Mouse (Mus musculus) heart, adult 2 months (tissue): ENCODE results near the gene Olfr619. TPM values are rescaled to one million over a fixed set of nuclear protein-coding genes. Genes with fewer than 3 reads are reported as not detected.

Source experiments
- DNase-seq, 2 experiments: peaks; one replicate each; pipeline ENCODE4 v3.0.0; 2021
- H3K27ac ChIP-seq: fragments of 200-600 bp; 2 replicates; pipeline ENCODE4 v1.8.1; 2022
- H3K27me3 ChIP-seq: fragments of 200-500 bp; 2 replicates; pipeline ENCODE4 v1.6.1; 2012; ENCODE audit warnings: mild to moderate bottlenecking, low read length, inconsistent platforms, mixed read lengths; ENCODE audit not compliant: control insufficient read depth, insufficient read depth
- H3K36me3 ChIP-seq: fragments of 200-500 bp; 2 replicates; pipeline ENCODE4 v1.6.1; 2012; ENCODE audit warnings: low read length, inconsistent platforms; ENCODE audit not compliant: control insufficient read depth, insufficient read depth
- H3K4me1 ChIP-seq: fragments of 200-500 bp; 2 replicates; pipeline ENCODE4 v1.6.1; 2011; ENCODE audit warnings: low read length; ENCODE audit not compliant: control insufficient read depth, insufficient read depth
- H3K4me3 ChIP-seq: fragments of 200-600 bp; 2 replicates; pipeline ENCODE4 v1.8.1; 2022
- H3K79me2 ChIP-seq: fragments of 200-500 bp; replicated peaks from 2 replicates; pipeline ENCODE4 v1.6.1; 2012; ENCODE audit warnings: mild to moderate bottlenecking, inconsistent platforms, low read length, moderate library complexity, mixed read lengths; ENCODE audit not compliant: control insufficient read depth, insufficient read depth
- H3K9ac ChIP-seq: fragments of 200-500 bp; 2 replicates; pipeline ENCODE4 v1.6.1; 2012; ENCODE audit warnings: low read depth, mild to moderate bottlenecking, control low read depth, inconsistent platforms, low read length, mixed read lengths
- CTCF ChIP-seq: fragments of 200-600 bp; IDR thresholded peaks from 2 replicates; pipeline ENCODE4 v1.8.1; 2022; ENCODE audit warnings: antibody characterized with exemption, mild to moderate bottlenecking, moderate library complexity
- EP300 ChIP-seq: fragments of 200-500 bp; IDR thresholded peaks from 2 replicates; pipeline ENCODE4 v1.6.1; 2011; ENCODE audit warnings: low read depth, low read length, control low read depth; ENCODE audit not compliant: insufficient read depth
- POLR2A ChIP-seq: fragments of 200-500 bp; IDR thresholded peaks from 2 replicates; pipeline ENCODE4 v1.6.1; 2011; ENCODE audit warnings: mild to moderate bottlenecking, low read depth, low read length, control low read depth; ENCODE audit not compliant: insufficient read depth
- WGBS: fragments of 180-500 bp; shearing (Covaris S2); methylation state at CpG from one replicate; pipeline ENCODE4 v1.1.7; 2018; 5-methylcytosine and 5-hydroxymethylcytosine counted together
- intact Hi-C: fragments of 180-260 bp; cut with DNase I; formaldehyde crosslinking; loops from one replicate; pipeline ENCODE4 v1.15.1; 2025
- microRNA-seq, 2 experiments: library from miRNA; unstranded; fragments of <30 nt; microRNA quantifications; one replicate each; pipeline ENCODE4 v1.2.0; 2021
- polyA plus RNA-seq: library from polyadenylated mRNA; depleted of rRNA; stranded (reverse); fragments of >200 nt; gene quantifications from 2 replicates; pipeline ENCODE4 v1.2.3, GENCODE M21; 2012; rRNA removed
- total RNA-seq, 2 experiments: library from RNA; stranded (reverse); gene quantifications; 2 replicates each; pipeline ENCODE4 v1.2.3; 2021

Gene Olfr619
- total and polyA plus RNA-seq, 3 experiments = not detected

DNA sequence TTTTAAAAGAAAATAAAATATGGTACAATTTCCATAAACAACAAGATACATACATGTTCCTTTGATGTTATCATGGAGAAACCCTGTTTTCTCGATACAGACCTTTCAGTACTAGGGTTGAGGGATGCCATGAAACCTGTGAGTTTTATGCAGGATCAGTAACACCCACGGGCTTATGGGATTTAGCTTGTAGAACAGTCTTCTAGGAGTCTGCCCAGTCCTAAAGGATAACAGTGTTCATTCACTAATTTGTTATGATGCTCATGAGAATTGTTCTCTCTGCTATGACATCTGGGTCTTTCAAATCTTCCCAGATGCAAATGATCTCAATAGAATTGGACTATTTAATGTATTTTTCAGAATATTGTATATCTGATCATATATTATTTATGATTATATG is 12.1 kb downstream of the Olfr619 start, which contains the start of gene Olfr620:
TSS of gene Olfr620 (minus strand) at position 101 of the 400 bp plus-strand sequence.
- no peak for DNase-seq
- no peak within 1 kb of the TSS for H3K27ac ChIP-seq
- no peaks in the 10 kb centered on the region for H3K36me3 ChIP-seq
- no peak for TF ChIP-seq POLR2A
- TF ChIP-seq CTCF = no peak
- no peak for TF ChIP-seq EP300
- no peaks in the 10 kb centered on the region for H3K4me1 ChIP-seq
- no peak within 1 kb of the TSS for H3K9ac ChIP-seq
- WGBS = 54% methylated on average over 2 of the region's 2 CpGs
- no peaks in the 10 kb centered on the region for H3K79me2 ChIP-seq
- intact Hi-C loops = no loop called here
- no peaks in the 10 kb centered on the region for H3K27me3 ChIP-seq
- no peak within 1 kb of the TSS for H3K4me3 ChIP-seq

DNA sequence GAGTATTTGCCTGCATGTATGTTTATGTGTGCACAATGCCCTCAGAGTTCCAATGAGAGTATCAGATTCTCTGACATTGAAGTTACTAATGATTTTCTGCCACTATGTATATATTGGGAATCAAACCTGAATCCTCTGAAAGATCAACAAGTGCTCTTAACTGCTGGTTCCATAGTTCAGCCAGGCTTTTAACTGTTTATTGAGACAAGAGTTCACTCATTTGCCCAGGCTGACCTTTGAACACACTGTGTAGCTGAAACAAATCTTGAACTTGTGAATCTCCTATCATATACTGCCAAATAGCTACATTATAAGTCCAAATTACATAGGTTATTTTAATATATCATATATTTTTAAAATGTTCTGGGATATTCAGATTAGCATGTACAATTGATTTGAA is 36.4 kb downstream of the Olfr619 start:
- Histone ChIP-seq H3K27ac (no peak overlapping the region), H3K27me3 (no peaks in the 10 kb centered on the region), H3K4me3 (no peak overlapping the region), H3K36me3 (no peaks in the 10 kb centered on the region), H3K9ac (no peak overlapping the region), H3K4me1 (no peaks in the 10 kb centered on the region), H3K79me2 (no peaks in the 10 kb centered on the region)
- DNase-seq = no peak
- intact Hi-C loops = no loop called here
- TF ChIP-seq POLR2A (no peak), EP300 (no peak), CTCF (no peak)

DNA sequence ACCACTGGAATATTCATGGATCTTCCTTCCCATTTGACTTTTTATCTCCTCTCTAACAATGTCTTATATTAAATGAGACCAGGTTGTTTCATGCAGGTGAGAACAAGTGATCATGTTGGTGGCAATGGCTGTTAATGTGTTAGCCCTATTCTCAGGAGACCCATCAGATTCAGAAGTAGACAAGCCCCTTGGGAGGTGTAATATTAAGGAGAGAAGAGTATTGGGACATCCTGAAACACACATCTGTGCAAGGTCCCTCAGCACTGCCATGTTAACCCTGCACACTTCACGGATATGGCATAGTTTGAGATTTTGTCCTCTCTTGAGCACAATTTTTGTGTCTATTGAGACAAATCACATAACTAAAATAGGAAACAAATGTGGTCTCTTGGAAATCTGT is 42.2 kb downstream of the Olfr619 start, which contains the start of gene Olfr622:
TSS of gene Olfr622 (minus strand) at position 101 of the 400 bp plus-strand sequence.
- no peak for DNase-seq
- no peak within 1 kb of the TSS for H3K9ac ChIP-seq
- no peaks in the 10 kb centered on the region for H3K79me2 ChIP-seq
- no peaks in the 10 kb centered on the region for H3K27me3 ChIP-seq
- intact Hi-C loops = no loop called here
- no peaks in the 10 kb centered on the region for H3K36me3 ChIP-seq
- H3K4me1 ChIP-seq = no peaks in the 10 kb centered on the region
- no peak within 1 kb of the TSS for H3K27ac ChIP-seq
- 67% methylated on average over 1 of the region's 1 CpGs for WGBS
- H3K4me3 ChIP-seq = no peak within 1 kb of the TSS
- TF ChIP-seq POLR2A = no peak
- no peak for TF ChIP-seq CTCF
- no peak for TF ChIP-seq EP300

DNA sequence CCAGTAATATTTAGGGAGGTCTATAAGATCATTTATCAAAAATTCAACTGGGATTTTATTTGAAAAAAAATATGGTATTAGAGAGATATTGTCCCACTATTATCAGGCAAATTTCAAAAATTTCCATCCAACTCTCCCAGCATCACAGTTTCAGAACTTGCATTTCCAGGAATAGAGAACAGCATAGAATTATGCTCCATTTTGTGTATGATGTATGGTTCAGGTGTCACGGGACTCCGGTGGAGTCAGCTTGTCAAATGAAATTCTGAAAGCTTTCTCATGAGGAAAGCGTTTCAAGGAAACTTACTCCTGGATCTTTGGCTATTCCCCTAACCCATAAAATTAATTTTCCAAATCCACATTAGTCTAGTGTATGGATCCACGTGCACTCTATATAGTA is 43.7 kb downstream of the Olfr619 start:
- Histone ChIP-seq H3K4me3 (no peak overlapping the region), H3K4me1 (no peaks in the 10 kb centered on the region), H3K36me3 (no peaks in the 10 kb centered on the region), H3K79me2 (no peaks in the 10 kb centered on the region), H3K27me3 (no peaks in the 10 kb centered on the region), H3K9ac (no peak overlapping the region), H3K27ac (no peak overlapping the region)
- no peak for DNase-seq
- TF ChIP-seq POLR2A (no peak), EP300 (no peak), CTCF (no peak)
- intact Hi-C loops = no loop called here
- 82% methylated on average over 4 of the region's 4 CpGs for WGBS

Small RNAs within 50 kb of the gene (microRNA-seq; reads per million reads assigned to microRNA genes)
- gene Gm26506 = 0 reads per million in 2 experiments

Other genes starting within 250 kb of the Olfr619 start
Only the 30 nearest of the 32 such genes appear.
- gene Olfr601, start 237.9 kb upstream of the Olfr619 start, total RNA-seq = not detected
- not detected in 2 replicates for gene Olfr601, start 237.9 kb upstream of the Olfr619 start, polyA plus RNA-seq
- gene Olfr603, start 214.4 kb upstream of the Olfr619 start, total RNA-seq = not detected
- not detected in 2 replicates for gene Olfr603, start 214.4 kb upstream of the Olfr619 start, polyA plus RNA-seq
- gene Usp17lc, start 185.5 kb upstream of the Olfr619 start, total RNA-seq = not detected
- gene Usp17lc, start 185.5 kb upstream of the Olfr619 start, polyA plus RNA-seq = not detected in 2 replicates
- gene Olfr605, start 155.1 kb upstream of the Olfr619 start, total RNA-seq = not detected
- not detected in 2 replicates for gene Olfr605, start 155.1 kb upstream of the Olfr619 start, polyA plus RNA-seq
- not detected for gene Olfr606, start 151.5 kb upstream of the Olfr619 start, total RNA-seq
- gene Olfr606, start 151.5 kb upstream of the Olfr619 start, polyA plus RNA-seq = not detected in 2 replicates
- gene Olfr607, start 136.4 kb upstream of the Olfr619 start, total RNA-seq = not detected
- gene Olfr607, start 136.4 kb upstream of the Olfr619 start, polyA plus RNA-seq = not detected in 2 replicates
- not detected for gene Olfr608, start 130.7 kb upstream of the Olfr619 start, total RNA-seq
- not detected in 2 replicates for gene Olfr608, start 130.7 kb upstream of the Olfr619 start, polyA plus RNA-seq
- gene Olfr609, start 102.5 kb upstream of the Olfr619 start, total RNA-seq = not detected
- not detected in 2 replicates for gene Olfr609, start 102.5 kb upstream of the Olfr619 start, polyA plus RNA-seq
- gene Olfr610, start 88.5 kb upstream of the Olfr619 start, total RNA-seq = not detected
- gene Olfr610, start 88.5 kb upstream of the Olfr619 start, polyA plus RNA-seq = not detected in 2 replicates
- gene Olfr611, start 79.7 kb upstream of the Olfr619 start, total RNA-seq = not detected
- gene Olfr611, start 79.7 kb upstream of the Olfr619 start, polyA plus RNA-seq = not detected in 2 replicates
- gene Olfr612, start 57.9 kb upstream of the Olfr619 start, total RNA-seq = not detected
- gene Olfr612, start 57.9 kb upstream of the Olfr619 start, polyA plus RNA-seq = not detected in 2 replicates
- gene Olfr613, start 52.5 kb upstream of the Olfr619 start, total RNA-seq = not detected
- gene Olfr613, start 52.5 kb upstream of the Olfr619 start, polyA plus RNA-seq = not detected in 2 replicates
- gene Olfr615, start 44.5 kb upstream of the Olfr619 start, total RNA-seq = not detected
- gene Olfr615, start 44.5 kb upstream of the Olfr619 start, polyA plus RNA-seq = not detected in 2 replicates
- not detected for gene Olfr616, start 31.4 kb upstream of the Olfr619 start, total RNA-seq
- gene Olfr616, start 31.4 kb upstream of the Olfr619 start, polyA plus RNA-seq = not detected in 2 replicates
- not detected for gene Olfr617, start 27.5 kb upstream of the Olfr619 start, total RNA-seq
- gene Olfr617, start 27.5 kb upstream of the Olfr619 start, polyA plus RNA-seq = not detected in 2 replicates
- gene Olfr618, start 10.5 kb upstream of the Olfr619 start, total RNA-seq = not detected
- gene Olfr618, start 10.5 kb upstream of the Olfr619 start, polyA plus RNA-seq = not detected in 2 replicates
- not detected for gene Olfr620, start 12.0 kb downstream of the Olfr619 start, total RNA-seq
- not detected in 2 replicates for gene Olfr620, start 12.0 kb downstream of the Olfr619 start, polyA plus RNA-seq
- gene Olfr622, start 42.1 kb downstream of the Olfr619 start, total RNA-seq = not detected
- gene Olfr622, start 42.1 kb downstream of the Olfr619 start, polyA plus RNA-seq = not detected in 2 replicates
- gene Olfr623, start 63.1 kb downstream of the Olfr619 start, total RNA-seq = not detected
- gene Olfr623, start 63.1 kb downstream of the Olfr619 start, polyA plus RNA-seq = not detected in 2 replicates
- not detected for gene Olfr624, start 70.6 kb downstream of the Olfr619 start, total RNA-seq
- gene Olfr624, start 70.6 kb downstream of the Olfr619 start, polyA plus RNA-seq = 0.03 TPM in 1 of 2 replicates, not detected in the other
- gene Olfr625-ps1, start 82.1 kb downstream of the Olfr619 start, total RNA-seq = not detected
- not detected in 2 replicates for gene Olfr625-ps1, start 82.1 kb downstream of the Olfr619 start, polyA plus RNA-seq
- gene Olfr243, start 114.1 kb downstream of the Olfr619 start, total RNA-seq = not detected
- gene Olfr243, start 114.1 kb downstream of the Olfr619 start, polyA plus RNA-seq = not detected in 2 replicates
- not detected for gene Olfr628, start 129.8 kb downstream of the Olfr619 start, total RNA-seq
- not detected in 2 replicates for gene Olfr628, start 129.8 kb downstream of the Olfr619 start, polyA plus RNA-seq
- gene Olfr629, start 144.4 kb downstream of the Olfr619 start, total RNA-seq = not detected
- gene Olfr629, start 144.4 kb downstream of the Olfr619 start, polyA plus RNA-seq = not detected in 2 replicates
- gene Olfr630, start 156.8 kb downstream of the Olfr619 start, total RNA-seq = not detected
- not detected in 2 replicates for gene Olfr630, start 156.8 kb downstream of the Olfr619 start, polyA plus RNA-seq
- gene Olfr69, start 171.0 kb downstream of the Olfr619 start, total RNA-seq = not detected
- not detected in 2 replicates for gene Olfr69, start 171.0 kb downstream of the Olfr619 start, polyA plus RNA-seq
- gene Olfr68, start 179.1 kb downstream of the Olfr619 start, total RNA-seq = not detected
- not detected in 2 replicates for gene Olfr68, start 179.1 kb downstream of the Olfr619 start, polyA plus RNA-seq
- gene Olfr67, start 191.2 kb downstream of the Olfr619 start, total RNA-seq = not detected
- gene Olfr67, start 191.2 kb downstream of the Olfr619 start, polyA plus RNA-seq = not detected in 2 replicates
- 1,000 to 10,000 TPM in 1 of 2 experiments, 100 to 1,000 TPM in 1; 558 to 4,688 TPM for gene Hbb-bt, start 213.4 kb downstream of the Olfr619 start, total RNA-seq
- gene Hbb-bt, start 213.4 kb downstream of the Olfr619 start, polyA plus RNA-seq = 954 and 7,998 TPM in 2 replicates
- over 10,000 TPM in 1 of 2 experiments, 1,000 to 10,000 TPM in 1; 5,780 to 41,164 TPM for gene Hbb-bs, start 227.5 kb downstream of the Olfr619 start, total RNA-seq
- gene Hbb-bs, start 227.5 kb downstream of the Olfr619 start, polyA plus RNA-seq = 10,215 and 68,774 TPM in 2 replicates